Mouse (Mus musculus): ENCODE results near the gene Pxmp4. TPM values are rescaled to one million over a fixed set of nuclear protein-coding genes. Genes with fewer than 3 reads are reported as not detected.

Pxmp4 gene
- polyA plus RNA-seq, 1 experiment from 2014 or later: 17.0 TPM

DNA sequence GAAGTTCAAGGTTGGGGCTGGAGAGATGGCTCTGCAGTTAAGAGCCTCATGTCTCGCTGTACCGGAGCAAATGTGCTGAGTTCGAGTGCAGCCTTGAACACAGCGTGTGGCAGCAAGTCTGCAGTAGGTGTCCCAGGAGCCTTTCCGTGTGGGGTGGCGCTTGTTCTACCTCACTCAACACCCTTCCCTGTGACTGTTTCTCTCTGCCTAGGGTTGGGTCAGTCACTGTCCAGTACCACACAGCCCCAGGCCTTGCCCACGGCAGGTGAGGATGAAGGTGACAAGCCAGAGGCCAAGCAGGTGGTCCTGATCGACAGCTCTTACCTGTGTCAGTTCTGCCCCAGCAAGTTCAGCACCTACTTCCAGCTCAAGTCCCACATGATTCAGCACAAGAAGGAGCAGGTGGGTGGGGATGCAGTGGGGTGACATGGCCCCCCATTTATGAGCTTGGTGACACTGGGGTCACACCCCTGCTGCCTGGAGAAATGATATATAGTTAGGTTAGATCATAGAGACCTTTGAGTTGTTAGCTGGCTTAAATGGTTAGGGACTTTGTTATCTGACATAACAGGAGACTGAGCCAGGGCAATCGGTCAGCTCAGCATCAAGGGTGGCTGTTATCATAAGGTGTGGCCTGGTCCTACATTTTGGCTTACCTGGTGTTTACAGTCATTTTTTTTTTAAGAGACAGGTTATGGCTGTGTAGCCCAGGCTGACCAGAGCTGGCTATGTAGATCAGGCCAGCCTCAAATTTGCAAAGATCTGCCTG is 30.6 kb upstream of the Pxmp4 start:
- in situ Hi-C loops (cut with MboI; ENCODE audit: low pct_unique_long_range_greater_than_20kb): no loop called here
- ChIA-PET POLR2A (no interaction called here), CTCF (no interaction called here)
- ATAC-seq (no peak), DNase-seq (ENCODE audit: low read depth, low spot score) (no peak)
- no peak for TF ChIP-seq CTCF (IDR thresholded peaks at IDR 0.05)
- no peaks in the 10 kb centered on the region for H3K27me3 ChIP-seq

DNA sequence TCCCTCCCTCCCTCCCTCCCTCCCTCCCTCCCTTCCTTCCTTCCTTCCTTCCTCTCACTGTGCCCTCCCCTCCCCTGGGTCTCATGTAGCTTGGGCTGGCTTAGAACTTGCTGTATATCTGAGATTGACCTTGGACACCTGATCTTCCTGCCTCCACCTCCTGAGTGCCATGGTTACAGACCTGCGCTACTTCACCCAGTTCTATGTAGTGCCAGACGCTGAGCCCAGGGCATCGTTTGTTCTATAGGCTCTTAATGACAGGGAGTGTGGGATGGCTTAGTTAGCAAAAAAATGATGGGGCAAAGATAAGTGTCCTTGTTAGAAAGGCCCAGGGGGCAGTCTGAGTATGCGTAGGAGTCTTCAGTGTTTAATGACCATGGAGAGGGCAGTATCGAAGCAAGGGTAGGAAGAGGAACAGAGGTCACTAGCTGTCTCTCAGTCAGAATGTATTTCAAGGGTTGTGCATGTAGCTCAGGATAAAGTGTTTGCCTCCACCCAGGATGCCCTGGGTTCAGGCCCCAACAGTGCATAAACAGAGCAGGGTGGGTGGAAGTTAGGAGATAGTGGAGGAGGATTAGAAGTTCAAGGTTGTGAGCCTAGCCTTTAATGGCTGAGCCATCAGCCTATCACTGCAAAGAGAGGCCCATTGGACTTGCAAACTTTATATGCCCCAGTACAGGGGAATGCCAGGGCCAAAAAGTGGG is 29.7 kb upstream of the Pxmp4 start:
- DNase-seq (ENCODE audit: low read depth, low spot score) (no peak), ATAC-seq (no peak)
- H3K27me3 ChIP-seq: no peaks in the 10 kb centered on the region
- ChIA-PET POLR2A (no interaction called here), CTCF (no interaction called here)
- in situ Hi-C loops (cut with MboI; ENCODE audit: low pct_unique_long_range_greater_than_20kb): no loop called here
- TF ChIP-seq CTCF (IDR thresholded peaks at IDR 0.05): no peak

DNA sequence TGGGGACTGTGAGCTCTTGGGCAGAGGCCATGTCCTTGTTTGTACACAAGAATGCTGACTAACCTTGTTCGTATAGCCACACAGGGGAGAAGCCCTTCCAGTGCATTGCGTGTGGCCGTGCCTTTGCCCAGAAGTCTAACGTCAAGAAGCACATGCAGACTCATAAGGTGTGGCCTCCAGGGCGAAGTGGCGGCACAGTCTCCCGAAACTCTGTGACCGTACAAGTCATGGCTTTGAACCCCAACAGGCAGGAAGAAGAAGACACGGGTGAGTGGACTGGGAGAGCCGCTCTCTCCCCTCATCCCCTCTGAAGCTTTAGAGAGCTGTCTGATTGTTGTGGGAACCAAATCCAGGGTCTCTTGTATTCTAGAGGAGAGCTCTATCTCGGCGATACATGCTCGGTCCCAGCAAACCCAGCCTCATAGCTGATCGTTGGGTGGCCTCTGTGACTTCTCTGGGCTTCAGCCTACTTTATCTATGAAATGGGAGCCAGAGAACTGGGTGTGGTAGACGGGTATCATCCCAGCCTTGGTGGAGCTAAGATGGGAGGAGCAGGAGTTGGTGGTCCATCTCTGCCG is 28.8 kb upstream of the Pxmp4 start:
- no peak for DNase-seq (ENCODE audit: low read depth, low spot score)
- ATAC-seq: no peak
- TF ChIP-seq CTCF (IDR thresholded peaks at IDR 0.05): no peak
- in situ Hi-C loops (cut with MboI; ENCODE audit: low pct_unique_long_range_greater_than_20kb): no loop called here
- ChIA-PET CTCF (interaction anchor here (1.7 kb wide), 1 partner anchor 13 kb away, joined by 3 read pairs; no protein-coding TSS in a partner anchor), POLR2A (no interaction called here)
- H3K27me3 ChIP-seq: no peaks in the 10 kb centered on the region

DNA sequence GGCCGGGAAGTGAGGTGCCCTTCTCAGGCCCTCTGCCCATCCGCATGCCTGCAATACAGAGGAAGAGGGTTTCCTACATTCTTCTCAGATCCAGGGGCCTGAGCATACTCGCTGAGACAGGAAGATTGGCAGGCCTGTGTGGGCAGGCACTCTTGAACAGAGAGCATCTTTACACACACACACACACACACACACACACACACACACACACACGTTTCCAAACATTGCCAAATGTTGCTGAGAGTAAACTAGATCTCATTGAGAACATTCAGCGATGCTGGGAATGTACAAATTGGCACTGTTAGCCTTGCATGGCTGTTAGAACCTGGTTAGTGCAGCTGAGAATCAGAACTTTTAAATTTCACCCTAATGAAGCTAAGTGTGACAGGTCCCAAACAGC is 27.0 kb upstream of the Pxmp4 start:
- no peak for ATAC-seq
- in situ Hi-C loops (cut with MboI; ENCODE audit: low pct_unique_long_range_greater_than_20kb): no loop called here

DNA sequence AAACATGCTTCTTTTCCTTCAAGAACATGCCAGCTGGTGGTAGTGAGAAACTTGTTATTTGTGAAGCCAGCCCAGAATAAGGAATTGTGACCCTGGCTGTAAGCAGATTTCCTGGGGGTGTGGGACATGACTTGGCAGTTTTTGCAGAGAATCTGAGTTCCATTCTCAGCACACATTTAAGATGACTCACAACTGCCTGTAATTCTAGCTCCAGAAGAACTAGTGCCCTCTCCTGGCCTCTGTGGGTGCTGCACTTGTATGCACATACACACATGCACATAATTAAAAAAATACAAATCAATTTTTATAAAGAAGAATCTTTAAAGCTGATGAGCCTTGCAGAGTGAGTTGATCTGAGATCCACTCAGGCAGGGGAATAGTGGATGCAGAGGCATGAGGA is 20.6 kb upstream of the Pxmp4 start:
- no peak for TF ChIP-seq CTCF (IDR thresholded peaks at IDR 0.05)
- no peaks in the 10 kb centered on the region for H3K27me3 ChIP-seq
- DNase-seq (ENCODE audit: low read depth, low spot score): no peak
- no peak for ATAC-seq
- CTCF ChIA-PET: no interaction called here
- in situ Hi-C loops (cut with MboI; ENCODE audit: low pct_unique_long_range_greater_than_20kb): no loop called here
- POLR2A ChIA-PET: no interaction called here

More for the DNA sequence above, 27.0 kb upstream of the Pxmp4 start:
- ChIA-PET CTCF (interaction anchor here (1.0 kb wide), 1 partner anchor 73 kb away, joined by 3 read pairs; no protein-coding TSS in a partner anchor), POLR2A (no interaction called here)
- H3K27me3 ChIP-seq: no peaks in the 10 kb centered on the region
- DNase-seq (ENCODE audit: low read depth, low spot score): no peak
- no peak for TF ChIP-seq CTCF (IDR thresholded peaks at IDR 0.05)

DNA sequence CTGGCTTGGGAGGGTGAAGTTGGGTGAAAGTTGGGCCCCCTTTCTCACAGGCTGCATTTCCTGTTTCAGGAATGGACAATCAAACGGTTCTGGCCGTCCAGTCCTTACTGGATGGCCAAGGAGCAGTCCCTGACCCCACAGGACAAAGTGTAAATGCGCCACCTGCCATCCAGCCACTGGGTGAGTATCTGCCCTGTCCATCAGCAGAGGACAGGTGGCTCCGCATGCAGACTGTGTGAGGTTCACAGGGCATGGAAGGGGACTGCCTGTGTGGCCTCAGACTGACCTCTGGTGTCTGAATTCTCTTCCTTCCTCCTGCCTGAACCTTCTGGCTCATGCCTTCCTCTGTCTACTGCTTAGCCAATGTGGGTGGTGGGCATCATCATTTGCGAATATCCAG is 18.2 kb upstream of the Pxmp4 start:
- ATAC-seq (no peak), DNase-seq (ENCODE audit: low read depth, low spot score) (no peak)
- ChIA-PET POLR2A (no interaction called here), CTCF (no interaction called here)
- TF ChIP-seq CTCF (IDR thresholded peaks at IDR 0.05): no peak
- no peaks in the 10 kb centered on the region for H3K27me3 ChIP-seq
- in situ Hi-C loops (cut with MboI; ENCODE audit: low pct_unique_long_range_greater_than_20kb): no loop called here

DNA sequence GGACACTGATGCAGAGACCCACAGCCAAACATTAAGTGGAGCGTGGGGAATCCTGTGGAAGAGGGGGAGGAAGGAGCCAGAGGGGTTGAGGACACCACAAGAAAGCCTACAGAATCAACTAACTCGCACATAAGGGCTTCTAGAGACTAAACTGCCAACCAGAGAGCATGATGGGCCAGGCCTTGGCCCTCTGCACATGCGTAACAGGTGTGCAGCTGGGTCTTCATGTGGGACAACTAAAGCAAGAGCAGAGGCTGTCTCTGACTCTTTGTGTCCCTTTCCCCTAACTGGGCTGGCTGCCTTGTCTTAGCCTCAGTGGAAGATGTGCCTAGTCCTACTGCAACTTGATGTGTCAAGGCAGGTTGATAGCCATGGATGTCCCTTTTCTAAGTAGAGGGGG is 13.6 kb upstream of the Pxmp4 start:
- in situ Hi-C loops (cut with MboI; ENCODE audit: low pct_unique_long_range_greater_than_20kb): no loop called here
- ChIA-PET CTCF (no interaction called here), POLR2A (no interaction called here)
- no peak for TF ChIP-seq CTCF (IDR thresholded peaks at IDR 0.05)
- ATAC-seq: no peak
- H3K27me3 ChIP-seq: no peaks in the 10 kb centered on the region
- DNase-seq (ENCODE audit: low read depth, low spot score): no peak

DNA sequence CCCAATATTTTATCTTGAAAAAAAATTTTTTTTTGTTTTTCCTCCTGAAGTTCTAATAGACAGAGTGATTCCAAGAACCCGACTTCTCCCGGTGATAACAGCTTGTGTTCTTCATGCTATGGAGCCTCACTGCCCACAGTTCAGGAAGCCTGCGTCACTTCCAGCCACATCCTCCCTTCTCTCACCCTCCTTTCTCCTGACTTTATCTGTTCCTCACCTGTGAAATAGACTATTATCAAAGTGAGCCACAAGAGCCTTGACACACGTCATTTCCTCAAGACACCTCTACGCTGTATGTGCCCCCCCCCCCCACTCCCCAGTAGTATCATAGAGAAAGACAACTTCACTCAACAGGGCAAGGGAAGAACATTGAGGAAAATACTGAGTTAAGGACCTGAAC is 12.2 kb upstream of the Pxmp4 start:
- TF ChIP-seq CTCF (IDR thresholded peaks at IDR 0.05): no peak
- ChIA-PET POLR2A (no interaction called here), CTCF (no interaction called here)
- in situ Hi-C loops (cut with MboI; ENCODE audit: low pct_unique_long_range_greater_than_20kb): no loop called here
- H3K27me3 ChIP-seq: no peaks in the 10 kb centered on the region
- ATAC-seq (no peak), DNase-seq (ENCODE audit: low read depth, low spot score) (no peak)

DNA sequence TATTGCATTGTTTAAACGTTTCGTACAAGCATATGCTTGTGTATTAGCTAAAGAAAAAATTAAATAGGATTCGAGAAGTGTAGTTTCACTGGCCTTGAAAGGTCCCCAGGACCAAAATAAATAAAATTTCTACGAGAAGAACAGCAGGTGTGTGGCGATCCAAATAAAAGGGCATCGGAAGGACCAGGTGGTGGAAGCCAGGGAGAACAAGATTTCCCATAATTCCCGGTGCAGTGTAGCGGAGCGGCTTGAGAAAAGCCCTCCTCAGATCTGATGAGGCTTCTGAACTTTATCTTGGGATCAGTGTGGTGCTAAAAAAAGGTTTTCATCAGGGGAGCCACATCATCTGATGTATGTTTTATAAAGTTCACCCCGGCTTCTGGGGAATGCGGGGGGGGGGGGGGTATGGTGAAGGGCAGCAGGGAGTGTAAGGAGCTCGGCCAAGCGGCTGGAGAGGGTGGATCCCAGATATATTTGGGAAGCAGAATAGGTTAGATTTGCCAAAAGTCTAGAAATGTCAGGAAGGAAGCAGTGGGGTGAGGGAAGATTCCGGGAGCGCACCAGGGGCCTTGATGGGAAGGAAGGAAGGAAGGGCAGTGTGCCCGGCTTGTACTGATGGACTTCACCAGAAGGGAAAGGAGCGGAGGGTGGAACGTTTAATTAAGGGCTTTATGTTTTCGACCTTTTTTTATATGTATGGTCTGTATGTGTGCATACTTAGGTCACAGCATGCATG is 11.5 kb upstream of the Pxmp4 start:
- in situ Hi-C loops (cut with MboI; ENCODE audit: low pct_unique_long_range_greater_than_20kb): no loop called here
- ATAC-seq (no peak), DNase-seq (ENCODE audit: low read depth, low spot score) (no peak)
- CTCF ChIA-PET: no interaction called here
- no peak for TF ChIP-seq CTCF (IDR thresholded peaks at IDR 0.05)
- no peaks in the 10 kb centered on the region for H3K27me3 ChIP-seq
- POLR2A ChIA-PET: interaction anchor here (0.6 kb wide), 1 partner anchor 911 kb away, joined by 7 read pairs; no protein-coding TSS in a partner anchor

Measured in Patski (cell line).